Mouse (Mus musculus) urinary bladder, postnatal 4 days (tissue): ENCODE data around the gene Ifngr1.

Source experiments
- DNase-seq, 2 experiments: peaks; one replicate each; pipeline ENCODE4 v3.0.0; 2021 to 2022; ENCODE audit warnings: low spot score in 2 of 2

Gene Ifngr1

DNA sequence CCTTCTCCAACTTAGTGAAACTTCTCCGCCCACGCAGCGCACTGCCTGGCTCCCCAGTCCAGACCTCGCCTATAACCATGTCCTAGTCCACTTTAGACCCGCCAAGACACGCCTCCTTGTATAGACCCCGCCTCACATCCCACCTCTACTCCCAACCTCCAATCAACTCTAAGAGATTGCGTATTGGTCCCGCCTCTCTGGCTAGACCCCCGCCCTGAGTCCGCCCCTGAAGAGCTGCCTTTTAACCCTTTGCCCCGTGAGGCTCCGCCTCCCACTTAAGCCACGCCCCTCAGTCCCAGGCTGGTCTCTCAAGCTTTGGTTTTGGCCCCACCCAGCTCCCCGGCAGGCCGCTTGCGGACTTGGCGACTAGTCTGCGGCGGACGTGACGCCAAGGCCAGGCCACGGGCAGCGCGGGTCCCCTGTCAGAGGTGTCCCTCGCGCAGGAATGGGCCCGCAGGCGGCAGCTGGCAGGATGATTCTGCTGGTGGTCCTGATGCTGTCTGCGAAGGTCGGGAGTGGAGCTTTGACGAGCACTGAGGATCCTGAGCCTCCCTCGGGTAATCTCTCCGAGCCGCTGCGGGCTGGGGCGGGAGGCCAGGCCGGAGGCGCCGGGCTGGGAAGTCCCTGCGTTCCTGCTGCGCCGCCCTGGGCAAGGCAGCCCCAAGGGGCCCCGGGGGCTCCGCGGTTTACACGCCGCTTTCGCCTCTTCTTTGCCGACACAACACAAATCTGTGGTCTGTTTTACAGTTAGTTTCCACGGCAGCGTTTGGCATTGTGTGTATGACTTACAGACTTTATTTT, at the start of gene Ifngr1:
Gene Ifngr1, plus strand, starts transcription at position 309 of the 801 bp plus-strand sequence.
- peak; percentile 99 for DNase-seq

DNA sequence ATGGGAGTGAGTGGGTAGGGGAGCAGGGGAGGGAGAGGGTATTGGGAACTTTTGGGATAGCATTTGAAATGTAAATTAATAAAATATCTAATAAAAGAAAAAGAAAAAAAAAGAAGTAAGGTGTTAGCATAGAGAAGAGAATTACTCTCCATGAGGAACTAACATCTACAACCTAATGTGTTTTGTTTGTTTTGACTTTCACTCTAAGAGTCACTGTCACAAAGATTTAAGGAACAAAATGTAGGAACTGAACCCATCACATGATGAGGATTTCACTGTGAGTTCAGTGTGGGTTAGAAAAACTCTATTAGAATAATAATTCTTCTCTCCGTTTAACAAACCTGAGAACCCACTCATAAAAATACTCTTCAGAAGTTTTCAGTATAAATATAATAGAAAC, 44.9 kb upstream of the Ifngr1 start:
- DNase-seq: no peak

DNA sequence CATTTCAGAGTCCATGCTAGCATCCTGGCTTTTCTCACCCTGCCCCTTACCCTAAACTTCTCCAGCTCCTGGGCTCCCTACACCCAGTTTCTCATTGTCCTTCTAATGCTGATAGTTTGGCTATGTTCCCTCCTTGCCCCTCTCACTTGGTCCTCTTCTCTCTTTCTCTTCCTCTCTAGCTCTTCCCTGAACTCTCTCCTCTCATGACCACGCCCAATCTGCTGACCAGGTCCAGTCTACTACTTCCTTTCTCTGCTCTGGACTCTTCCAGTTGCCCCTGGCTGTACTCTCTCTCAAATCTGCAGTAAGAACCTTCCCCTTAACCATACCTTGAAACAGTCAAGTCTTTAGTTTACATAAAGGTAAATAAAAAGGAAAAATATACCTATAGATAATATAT, 43.7 kb upstream of the Ifngr1 start:
- DNase-seq: no peak

DNA sequence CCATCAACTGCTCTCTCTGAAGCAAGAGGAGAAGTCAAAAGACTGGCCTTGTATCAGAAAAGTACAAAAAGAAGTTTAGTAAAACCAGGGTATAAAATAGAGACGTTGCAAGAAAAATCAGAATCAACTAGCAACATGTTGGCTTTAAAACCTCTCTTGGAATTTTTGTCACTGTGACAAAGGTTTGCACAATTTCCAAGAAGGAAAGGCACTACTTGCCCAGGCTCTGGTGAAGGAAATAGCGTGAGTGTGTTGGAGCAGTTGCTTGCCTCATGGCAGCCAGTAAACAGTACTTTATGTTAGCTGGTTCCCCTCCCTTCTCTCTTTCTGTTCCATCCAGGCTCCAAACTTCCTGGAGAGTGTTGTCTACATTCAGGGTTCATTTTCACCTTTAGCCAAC, 43.3 kb upstream of the Ifngr1 start:
- no peak for DNase-seq

DNA sequence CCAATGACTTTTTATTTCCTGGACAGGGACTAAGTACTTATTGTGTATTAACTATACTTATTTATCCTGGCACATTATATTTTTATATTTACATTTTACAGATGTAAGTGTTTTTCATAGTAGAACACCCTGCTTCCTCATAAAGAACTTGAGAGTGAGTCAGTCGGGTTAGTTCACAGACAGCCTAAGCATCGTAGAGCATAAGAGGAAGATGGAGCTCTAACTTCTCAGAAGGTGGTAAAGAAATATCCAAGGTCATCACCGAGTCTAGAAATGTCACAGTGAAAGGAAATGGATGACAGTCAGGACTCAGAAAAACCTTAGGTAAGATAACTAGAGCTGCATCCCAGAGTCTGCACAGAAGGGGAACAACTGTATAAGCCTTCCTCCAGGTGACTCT, 40.2 kb upstream of the Ifngr1 start:
- DNase-seq: no peak

DNA sequence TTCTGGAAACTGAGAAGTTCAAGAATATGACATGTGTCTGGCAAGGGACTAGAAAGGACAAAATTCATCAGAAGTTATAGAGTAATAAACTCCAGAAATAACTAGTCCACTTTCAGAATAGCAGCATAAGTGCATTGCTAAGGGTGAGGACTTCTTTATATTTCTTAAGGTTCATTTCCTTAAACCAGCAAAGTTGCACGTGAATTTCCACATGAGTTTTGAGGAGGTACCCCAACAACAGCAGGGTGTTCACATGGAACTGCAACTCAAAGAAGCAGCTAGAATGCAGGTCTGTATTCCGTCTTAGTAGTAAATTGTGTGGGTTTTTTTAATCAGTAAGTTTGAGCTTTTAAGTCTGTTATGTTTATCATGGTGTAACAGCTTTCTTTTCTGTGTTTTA, 37.9 kb upstream of the Ifngr1 start:
- no peak for DNase-seq

DNA sequence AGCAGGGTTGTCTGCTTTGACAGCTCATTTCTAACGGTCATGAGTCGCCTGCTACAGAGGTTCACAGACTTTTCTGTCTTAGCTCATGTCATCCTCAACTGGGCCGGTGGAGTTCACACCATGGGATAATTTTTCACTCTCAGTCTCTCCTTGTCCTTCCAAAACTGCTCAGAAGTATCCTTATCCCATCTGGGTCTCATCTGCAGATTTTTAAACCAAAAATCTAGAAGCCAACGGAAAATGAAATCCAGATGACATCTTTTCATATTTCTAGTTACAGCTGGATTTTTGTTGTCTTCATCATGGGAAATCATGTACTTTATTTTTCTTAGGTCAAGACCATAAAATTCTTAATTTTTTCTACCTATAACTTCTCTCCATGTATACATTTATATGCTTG, 34.1 kb upstream of the Ifngr1 start:
- no peak for DNase-seq

DNA sequence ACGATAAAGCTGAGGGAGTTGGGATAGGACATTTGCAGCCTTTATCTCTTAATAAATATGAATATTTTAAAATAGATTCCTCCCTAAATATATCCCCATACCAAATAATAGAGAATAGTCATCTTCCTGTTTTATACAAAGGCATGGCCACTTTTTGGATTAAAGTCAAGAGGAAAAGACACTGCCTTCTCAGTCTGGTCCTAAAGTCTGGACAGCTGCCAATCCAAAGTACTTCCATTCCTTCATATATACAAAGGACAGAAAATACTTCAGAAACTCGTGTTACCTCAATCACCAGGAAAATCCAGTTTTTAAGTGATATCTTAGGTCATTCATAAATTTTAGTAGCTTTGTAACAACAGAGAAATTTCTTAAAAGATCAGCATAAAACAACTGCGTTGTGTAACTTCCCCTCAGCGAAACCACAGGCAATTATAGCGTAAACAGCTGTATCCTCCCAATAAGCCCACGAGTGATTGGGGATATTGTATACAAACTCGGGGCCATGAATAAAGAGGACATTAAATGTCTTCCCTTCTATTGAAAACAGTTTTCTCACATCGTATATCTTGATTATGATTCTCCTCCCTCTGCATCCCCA, 32.1 kb upstream of the Ifngr1 start:
- no peak for DNase-seq

DNA sequence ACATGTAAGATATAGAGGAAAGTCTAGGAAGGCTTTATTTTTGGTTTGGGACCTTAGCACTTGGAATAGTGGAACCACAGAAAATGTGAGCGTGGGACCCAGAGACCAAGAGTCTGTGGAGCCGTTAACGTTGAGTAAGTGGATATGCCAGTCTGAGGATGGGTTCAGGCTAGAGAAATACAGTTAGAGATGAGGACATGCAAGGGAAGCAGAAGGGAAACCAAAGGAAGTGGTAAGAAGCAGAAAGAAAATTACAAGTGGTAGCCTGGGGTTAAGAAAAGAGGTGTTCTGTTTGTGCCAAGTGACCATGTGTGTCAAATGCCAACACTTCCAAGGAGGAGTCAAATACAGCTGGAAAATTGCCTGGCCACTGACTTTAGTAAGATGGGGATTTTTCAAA, 29.2 kb upstream of the Ifngr1 start:
- DNase-seq: no peak

DNA sequence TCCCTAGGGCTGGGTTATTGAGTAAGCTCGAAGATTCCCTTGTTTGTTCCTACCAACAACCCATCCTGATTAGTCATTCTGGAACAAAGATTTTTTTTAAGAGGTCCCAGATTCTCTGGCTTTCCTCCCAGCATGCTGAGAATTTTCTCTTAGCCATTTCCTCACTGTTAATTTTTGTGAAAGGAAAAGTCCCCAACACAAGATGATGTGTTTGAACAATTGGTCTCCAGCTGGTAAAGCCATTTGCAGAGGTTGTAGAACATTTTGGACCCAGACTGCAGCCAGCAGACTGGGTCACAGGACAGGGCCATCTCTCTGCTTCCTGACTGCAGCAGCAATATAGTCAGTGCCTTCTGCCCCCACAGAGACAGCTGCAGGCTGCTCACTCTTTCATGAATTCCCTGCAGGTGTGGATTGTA, 28.3 kb upstream of the Ifngr1 start:
- DNase-seq: no peak

DNA sequence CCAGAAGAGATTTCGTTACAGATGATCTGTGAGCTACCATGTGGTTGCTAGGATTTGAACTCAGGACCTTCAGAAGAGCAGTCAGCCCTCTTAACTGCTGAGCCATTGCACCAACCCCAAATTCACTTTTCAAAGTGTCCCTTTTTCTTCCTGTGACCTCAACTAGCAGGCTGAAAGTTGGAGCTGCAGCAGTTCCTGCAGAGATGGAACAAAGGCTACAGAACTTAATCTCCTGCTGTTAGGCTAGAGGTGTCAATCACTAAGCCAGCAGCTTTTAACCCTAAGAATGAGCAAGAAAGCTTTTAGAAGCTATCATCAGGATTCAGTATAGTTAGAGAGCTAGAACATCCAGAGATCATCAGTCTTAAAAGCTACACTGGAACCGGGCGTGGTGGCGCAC, 24.3 kb upstream of the Ifngr1 start:
- no peak for DNase-seq

DNA sequence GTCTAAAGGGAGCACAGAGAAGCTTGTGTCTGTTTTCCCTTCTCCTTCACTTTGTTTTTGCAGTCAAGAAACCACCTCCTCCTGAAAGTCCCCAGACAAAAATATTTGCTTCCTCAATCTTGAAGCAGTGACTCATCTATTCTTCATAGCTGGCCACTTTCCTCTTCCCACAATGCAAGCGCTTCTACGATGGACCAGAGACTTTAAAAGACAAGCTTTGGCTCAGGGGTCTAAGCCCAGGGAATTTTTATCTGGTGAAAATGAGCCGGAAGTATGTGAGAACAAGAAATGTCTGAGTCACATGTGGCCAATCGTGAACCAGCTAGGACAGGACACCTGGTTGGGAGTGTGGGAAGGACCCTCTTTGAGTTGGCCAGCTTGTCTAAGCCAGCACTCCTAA, 21.5 kb upstream of the Ifngr1 start:
- no peak for DNase-seq

DNA sequence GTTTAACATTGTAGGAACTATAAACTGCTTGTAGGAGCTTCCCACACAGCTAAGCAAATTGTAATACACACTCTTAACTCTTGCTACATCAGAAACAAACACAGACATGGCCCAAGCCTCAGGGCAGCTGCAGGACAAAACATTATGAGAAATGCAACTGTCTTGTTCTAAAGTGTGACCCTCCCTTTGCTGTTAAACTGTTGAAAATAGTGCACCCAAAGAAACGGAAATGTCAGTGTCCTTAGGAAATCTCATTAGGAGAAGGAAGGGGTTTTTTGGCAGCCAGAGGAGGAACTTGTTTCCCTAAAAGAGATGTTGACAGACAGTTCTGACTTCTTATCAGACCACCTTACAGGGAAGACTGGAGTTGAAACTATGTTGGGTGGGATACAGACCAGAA, 21.0 kb upstream of the Ifngr1 start:
- no peak for DNase-seq

DNA sequence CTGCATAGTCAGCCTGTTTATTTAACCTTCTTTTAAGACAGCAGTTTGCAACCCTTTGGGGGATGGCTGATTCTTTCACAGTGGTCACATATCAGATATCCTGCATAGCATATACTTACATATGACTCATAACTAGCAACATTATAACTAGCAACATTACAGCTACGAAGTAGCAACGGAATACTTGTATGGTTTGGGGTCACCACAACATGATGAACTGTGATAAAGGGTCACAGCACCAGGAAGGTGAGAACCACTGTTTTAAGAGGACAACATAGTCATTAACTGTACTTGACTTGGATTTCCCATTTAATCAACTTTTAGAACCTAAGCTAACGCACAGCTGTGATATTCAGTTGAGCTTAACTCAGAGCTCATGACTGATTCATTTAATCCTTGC, 14.2 kb upstream of the Ifngr1 start:
- no peak for DNase-seq

DNA sequence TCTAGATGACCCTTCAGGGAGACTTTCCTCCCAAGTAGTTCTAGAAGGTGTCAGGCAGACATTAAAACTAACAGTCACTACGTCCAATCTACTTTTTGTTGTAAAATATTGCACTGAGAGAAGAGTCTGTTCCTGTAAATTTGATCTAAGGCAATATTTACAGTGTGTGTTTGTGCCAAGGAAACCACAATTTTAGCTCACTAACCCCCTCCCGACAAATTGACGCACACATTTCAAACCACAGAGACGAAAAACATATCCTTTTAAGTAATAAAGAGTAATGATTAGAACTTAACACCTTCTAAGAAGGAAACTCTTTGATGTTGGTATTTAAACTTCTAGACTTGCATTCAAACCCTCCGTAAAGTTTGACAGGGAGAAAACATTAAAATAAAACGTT, 13.7 kb upstream of the Ifngr1 start:
- DNase-seq: no peak

DNA sequence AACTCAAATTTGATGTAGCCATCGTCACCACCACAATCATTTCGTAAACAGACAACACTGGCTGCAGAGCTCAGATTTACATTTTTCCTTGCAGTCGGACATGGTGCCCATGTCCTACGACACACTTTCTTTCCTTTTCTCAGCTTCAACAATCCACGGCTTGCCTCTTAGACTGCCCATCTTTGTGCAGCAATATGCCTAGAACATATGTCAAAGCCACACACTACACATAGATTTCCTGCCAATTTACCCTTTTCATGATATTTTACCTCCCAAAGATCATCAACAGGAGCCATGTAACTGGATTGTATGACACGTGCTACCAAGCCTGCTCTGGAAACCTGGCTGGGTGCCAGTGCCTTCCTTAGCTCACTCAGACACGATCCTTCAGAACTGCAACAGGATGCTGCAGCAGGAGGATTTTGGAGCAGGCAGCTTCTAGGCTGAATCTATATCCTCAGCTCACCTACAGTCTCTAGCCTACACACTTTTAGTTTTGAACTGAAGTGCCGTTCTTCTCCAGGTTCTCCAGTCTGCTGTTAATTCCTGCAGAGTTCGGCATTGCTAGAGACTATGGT, 13.3 kb upstream of the Ifngr1 start:
- DNase-seq: no peak

DNA sequence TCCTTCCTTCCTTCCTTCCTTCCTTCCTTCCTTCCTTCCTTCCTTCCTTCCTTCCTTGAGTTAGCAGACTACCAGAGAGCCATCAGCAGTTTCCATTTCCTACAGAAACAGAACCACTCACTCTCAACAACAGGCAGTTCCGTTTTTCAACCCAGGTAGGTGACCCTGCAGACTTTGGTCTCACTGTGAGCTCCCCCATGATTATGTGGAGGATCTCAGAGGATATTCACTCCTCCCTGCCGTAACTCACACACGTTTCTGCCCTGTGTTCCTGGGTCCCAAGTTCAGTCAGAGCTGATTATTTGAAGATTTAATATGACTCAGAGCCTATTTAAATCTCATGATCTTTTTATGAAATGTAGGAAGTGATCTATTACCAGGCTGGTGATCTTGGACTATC, 11.1 kb upstream of the Ifngr1 start:
- DNase-seq: no peak

DNA sequence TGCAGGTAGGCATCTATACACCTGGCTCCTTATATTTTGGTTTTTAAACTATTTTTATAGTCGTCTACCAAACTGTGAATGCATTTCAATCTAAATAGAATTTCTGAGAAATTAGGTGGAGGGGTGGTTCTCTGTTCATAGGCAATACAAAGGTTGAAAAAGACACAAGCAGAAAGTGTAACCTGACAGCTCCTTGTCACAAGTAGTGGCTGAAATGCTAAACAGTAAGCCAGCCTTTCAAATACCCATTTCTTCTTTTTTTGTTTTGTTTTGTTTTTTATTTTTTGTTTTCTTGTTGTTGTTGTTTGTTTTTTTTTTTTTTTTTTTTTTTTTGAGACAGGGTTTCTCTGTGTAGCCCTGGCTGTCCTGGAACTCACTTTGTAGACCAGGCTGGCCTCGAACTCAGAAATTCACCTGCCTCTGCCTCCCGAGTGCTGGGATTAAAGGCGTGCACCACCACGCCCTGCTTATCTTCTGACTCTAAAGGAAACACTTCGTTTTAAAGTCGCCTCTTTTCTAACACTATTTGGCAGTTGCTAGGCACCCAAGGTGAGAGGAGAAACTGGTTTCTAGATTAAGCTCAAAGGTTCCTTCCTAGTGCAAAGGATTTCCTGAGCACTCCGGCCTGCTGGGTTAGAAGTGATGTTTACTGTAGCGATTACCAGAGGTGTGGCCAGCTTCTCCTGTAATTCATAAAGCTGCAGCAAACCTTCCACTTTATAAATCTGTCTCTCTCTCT, 9.7 kb upstream of the Ifngr1 start:
- no peak for DNase-seq

DNA sequence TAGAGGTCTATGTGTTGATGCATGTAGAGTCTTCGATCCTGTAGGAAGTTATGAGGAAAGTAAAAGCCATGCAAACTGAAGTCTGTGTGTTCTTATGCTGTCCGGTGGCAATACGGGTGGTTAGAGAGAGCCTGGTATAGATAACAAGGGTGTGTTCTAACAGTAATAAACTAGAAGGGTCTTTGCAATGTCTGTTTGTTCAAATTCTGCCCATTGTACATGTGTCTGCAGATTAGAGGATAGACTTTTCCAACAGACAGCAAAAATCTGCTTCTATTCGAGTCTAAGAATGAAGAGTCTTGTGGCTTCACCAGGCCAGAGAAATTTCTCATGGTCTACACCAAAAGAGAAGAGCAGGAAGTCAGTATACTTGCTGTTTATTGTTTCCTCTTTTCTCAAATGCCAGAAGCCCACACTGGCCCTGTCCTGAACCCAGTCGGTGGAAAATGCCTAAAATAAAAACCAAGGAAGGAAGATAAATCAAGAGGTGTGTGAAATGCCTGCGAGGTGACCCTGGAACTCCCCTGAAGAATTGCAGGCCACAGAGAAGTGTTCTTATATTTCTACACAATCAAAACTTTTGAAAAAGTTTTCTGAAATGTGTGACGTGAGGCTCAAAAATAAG, 8.8 kb upstream of the Ifngr1 start:
- DNase-seq: no peak

DNA sequence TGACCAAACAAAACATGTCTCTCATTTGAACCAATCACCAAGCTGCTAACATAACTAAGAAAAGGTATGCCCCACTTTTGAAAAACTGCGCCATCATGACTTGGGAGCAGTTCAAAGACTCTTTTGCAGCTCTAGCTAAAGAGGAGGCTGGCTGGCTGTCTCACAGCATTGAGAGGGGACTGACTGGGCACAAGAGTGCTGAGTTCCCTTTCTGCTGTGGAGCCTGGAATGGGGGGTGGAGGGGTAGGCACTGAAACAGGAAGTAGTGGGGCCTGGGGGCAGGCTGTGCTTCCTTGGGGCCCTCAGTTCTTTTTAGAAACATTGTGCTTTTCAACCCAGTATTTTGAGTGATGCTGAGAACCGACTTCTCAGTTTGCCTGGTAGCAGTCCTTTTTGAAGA, 7.7 kb upstream of the Ifngr1 start:
- no peak for DNase-seq

DNA sequence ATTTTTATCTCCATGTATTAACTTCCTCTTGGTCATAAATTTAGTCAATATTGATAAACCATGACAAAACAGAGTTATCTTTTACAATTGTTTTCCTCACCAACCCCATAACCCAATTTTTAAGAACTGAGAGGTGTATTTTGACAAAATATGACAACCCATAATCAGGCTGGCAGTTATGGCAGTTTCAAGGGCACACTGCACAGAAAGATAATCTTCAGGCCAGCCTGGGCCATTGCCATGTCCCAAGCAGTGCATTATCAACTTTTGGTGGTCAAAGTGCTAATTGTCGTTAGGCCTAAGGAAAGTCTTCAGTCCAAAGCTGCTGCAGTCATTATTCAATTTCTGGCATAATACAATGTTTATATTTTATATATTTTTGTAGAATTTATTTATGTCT, 6.9 kb upstream of the Ifngr1 start:
- no peak for DNase-seq

DNA sequence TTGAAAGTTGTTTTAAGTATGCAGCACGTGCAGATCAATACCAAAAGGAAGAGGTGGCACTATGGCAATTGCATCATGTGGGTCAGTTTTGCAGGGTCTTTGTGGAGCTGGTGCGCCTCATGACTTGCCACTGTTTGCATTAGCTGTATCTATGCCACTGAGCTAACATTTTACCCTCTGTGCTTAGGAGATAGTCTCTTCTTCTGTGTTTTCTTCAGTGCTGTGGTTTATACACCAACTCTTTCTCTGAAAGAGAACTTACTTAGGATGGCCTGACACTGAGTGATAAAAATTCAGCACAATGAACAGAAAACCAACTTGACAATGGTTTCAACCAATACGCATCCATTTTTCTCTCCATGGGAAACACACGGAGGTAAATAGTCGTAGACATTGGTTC, 5.9 kb upstream of the Ifngr1 start:
- DNase-seq: no peak
